ENCODE assay signal across 8 mouse cellular contexts in the genomic region with DNA sequence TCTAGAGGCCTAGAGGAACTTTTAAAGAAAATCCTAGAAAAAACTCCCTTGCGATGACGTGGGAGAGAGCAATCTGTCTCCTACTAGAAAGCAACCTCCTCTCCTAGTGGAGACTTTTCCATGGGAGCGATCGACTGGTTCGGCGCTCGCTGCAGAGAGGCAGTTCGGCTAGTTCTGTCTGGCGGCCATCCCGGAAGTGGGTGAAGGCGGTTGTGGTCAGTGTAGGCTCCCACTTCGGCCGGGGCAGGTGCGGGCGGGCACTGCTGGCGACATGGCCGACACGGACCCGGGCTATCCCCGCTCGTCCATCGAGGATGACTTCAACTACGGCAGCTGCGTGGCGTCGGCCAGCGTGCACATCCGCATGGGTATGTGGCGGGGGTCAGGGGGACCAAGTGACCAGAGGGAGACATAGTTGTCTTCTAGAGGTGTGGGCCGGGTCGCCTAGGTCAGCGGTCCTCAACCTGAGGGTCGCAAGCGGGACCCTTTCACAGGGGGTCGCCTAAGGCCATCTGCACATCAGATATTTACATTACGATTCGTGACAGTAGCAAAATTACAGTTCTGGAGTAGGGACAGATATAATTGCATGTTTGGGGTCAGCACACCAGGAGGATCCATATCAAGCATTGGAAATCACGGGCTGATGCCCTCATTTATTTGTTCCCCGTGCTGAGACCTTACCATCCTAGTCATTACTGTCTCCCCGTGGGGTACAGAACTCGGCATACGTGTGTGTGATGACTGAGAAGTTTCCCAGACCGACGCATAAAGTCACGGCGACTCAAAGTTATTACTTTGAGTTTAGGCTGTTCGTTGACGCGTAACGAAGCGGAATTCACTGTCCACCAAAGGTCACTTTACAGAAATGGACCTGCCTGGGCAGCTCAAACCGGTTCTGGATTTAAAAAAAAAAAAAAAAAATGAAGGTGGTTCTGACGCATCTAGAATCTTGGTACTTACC. TPM values are rescaled to one million over a fixed set of nuclear protein-coding genes. Genes with fewer than 3 reads are reported as not detected.
A peak's percentile ranks its signal among the peaks of the same experiment; 100 is the strongest.
DNase-seq lines count a peak whose midpoint lies in the region; TF ChIP-seq lines count a peak whose summit lies in the region.

No protein-coding gene starts in this region.

- TF ChIP-seq POLR2A in cortical plate, adult 2 months (IDR thresholded peaks at IDR 0.05; ENCODE audit: extremely low read depth, insufficient read depth, low read length) = peak; percentile 41

- H3K4me3 ChIP-seq in cortical plate, adult 2 months (ENCODE audit: insufficient read depth, low read length) = peak overlapping the region; percentile 72
- H3K4me3 ChIP-seq in left cerebral cortex, adult 2 months = peak overlapping the region; percentile 90
- peak overlapping the region; percentile 96 for H3K4me3 ChIP-seq in macrophage (ENCODE audit: inconsistent target)

- 0 out of 2 replicates have a peak overlapping the region, but pooled peaks have one; percentile 1 for H3K27ac ChIP-seq in cortical plate, adult 2 months (ENCODE audit: insufficient read depth, low read length)
- peak overlapping the region; percentile 87 for H3K27ac ChIP-seq in left cerebral cortex, adult 2 months
- H3K27ac ChIP-seq in macrophage = peak overlapping the region; percentile 57

- DNase-seq in ZHBTc4 (ENCODE audit: low read depth, low spot score) = peak; percentile 91
- peak; percentile 70 to 83 for DNase-seq in gastrocnemius, adult 8-10 months (ENCODE audit: low spot score in 2 of 2)
- peak; percentile 47 for DNase-seq in hindlimb bud, embryonic 11.5 days (ENCODE audit: extremely low spot score, low read depth, low spot score)
- DNase-seq in left cerebral cortex, adult 2 months (ENCODE audit: extremely low spot score in 1 of 2, low spot score in 2 of 2) = peak; percentile 84 to 91
- DNase-seq in right cerebral cortex, adult 18-20 months = peak; percentile 91
- peak; percentile 76 for DNase-seq in urinary bladder, adult 2 months (ENCODE audit: low spot score)

- under 1% methylated on average over 52 of the region's 53 CpGs for WGBS in macrophage (ENCODE audit: missing documents)

- intact Hi-C loops in left cerebral cortex, adult 2 months (cut with DNase I) = no loop called here

- H3K79me2 ChIP-seq in macrophage (ENCODE audit: inconsistent target) = peaks cover 53% of the 10 kb centered on the region

- peaks cover 3% of the 10 kb centered on the region; the same call in 1 of the 2 replicates for H3K4me1 ChIP-seq in cortical plate, adult 2 months (ENCODE audit: control insufficient read depth, insufficient read depth, low read length)

- no peak for TF ChIP-seq CTCF in cortical plate, adult 2 months (IDR thresholded peaks at IDR 0.05; ENCODE audit: extremely low read depth, insufficient read depth, low read length)
- TF ChIP-seq CTCF in left cerebral cortex, adult 2 months (IDR thresholded peaks at IDR 0.05) = peak; percentile 51

- H3K36me3 ChIP-seq in macrophage (ENCODE audit: inconsistent target) = no peaks in the 10 kb centered on the region

RNA-seq across cellular contexts. Expression of a gene that starts 6.9 kb away (rescaled TPM):
- 0.74 and 0.90 TPM in 2 replicates for polyA plus RNA-seq in cortical plate, adult 2 months (2012; rRNA removed)
- 1 to 10 TPM; 1.1 to 2.8 (median 1.7) TPM for total RNA-seq in gastrocnemius, adult 8-10 months (2022)
- under 1 TPM; 0.61 to 0.72 TPM for total RNA-seq in left cerebral cortex, adult 2 months (2021)
- total RNA-seq in macrophage (2018; cell fraction: chromatin; rRNA removed) = 100 to 1,000 TPM in 7 of 26 experiments, 10 to 100 TPM in 19; 20.4 to 283 (median 70.2) TPM
- total RNA-seq in macrophage (2018; cell fraction: cytosol; rRNA removed) = 10 to 100 TPM; 17.8 to 86.8 (median 35.4) TPM
- 100 to 1,000 TPM in 4 of 26 experiments, 10 to 100 TPM in 22; 33.5 to 132 (median 59.3) TPM for total RNA-seq in macrophage (2018; cell fraction: nucleus; rRNA removed)
- 12.3 to 31.5 TPM (median 17.1 TPM) in 3 replicates for polyA plus RNA-seq in macrophage (2018)
- polyA plus RNA-seq in urinary bladder, adult 2 months (2012; rRNA removed) = 4.6 and 6.6 TPM in 2 replicates

RNA-seq across cellular contexts. Expression of a gene that starts 7.5 kb away (rescaled TPM):
- 96.7 and 102 TPM in 2 replicates for polyA plus RNA-seq in cortical plate, adult 2 months (2012; rRNA removed)
- 10 to 100 TPM; 71.9 to 82.5 (median 78.6) TPM for total RNA-seq in gastrocnemius, adult 8-10 months (2022)
- total RNA-seq in left cerebral cortex, adult 2 months (2021) = 10 to 100 TPM; 58.7 to 68.8 TPM
- total RNA-seq in macrophage (2018; cell fraction: chromatin; rRNA removed) = 100 to 1,000 TPM in 22 of 26 experiments, 10 to 100 TPM in 4; 86.1 to 297 (median 159) TPM
- 100 to 1,000 TPM in 25 of 26 experiments, 10 to 100 TPM in 1; 100.0 to 212 (median 153) TPM for total RNA-seq in macrophage (2018; cell fraction: cytosol; rRNA removed)
- total RNA-seq in macrophage (2018; cell fraction: nucleus; rRNA removed) = 100 to 1,000 TPM in 24 of 26 experiments, 10 to 100 TPM in 2; 84.6 to 315 (median 163) TPM
- 63.2 to 146 TPM (median 114 TPM) in 3 replicates for polyA plus RNA-seq in macrophage (2018)
- 112 and 135 TPM in 2 replicates for polyA plus RNA-seq in urinary bladder, adult 2 months (2012; rRNA removed)

RNA-seq across cellular contexts. Expression of a gene that starts 18.0 kb away (rescaled TPM):
- polyA plus RNA-seq in cortical plate, adult 2 months (2012; rRNA removed) = 41.3 and 43.6 TPM in 2 replicates
- total RNA-seq in gastrocnemius, adult 8-10 months (2022) = 10 to 100 TPM in 3 of 4 experiments, 1 to 10 TPM in 1; 9.5 to 15.0 (median 12.4) TPM
- 10 to 100 TPM; 21.7 to 24.3 TPM for total RNA-seq in left cerebral cortex, adult 2 months (2021)
- 10 to 100 TPM in 24 of 26 experiments, 1 to 10 TPM in 2; 5.8 to 26.9 (median 19.4) TPM for total RNA-seq in macrophage (2018; cell fraction: chromatin; rRNA removed)
- total RNA-seq in macrophage (2018; cell fraction: cytosol; rRNA removed) = 10 to 100 TPM; 26.4 to 51.3 (median 35.6) TPM
- total RNA-seq in macrophage (2018; cell fraction: nucleus; rRNA removed) = 10 to 100 TPM; 15.0 to 33.8 (median 23.1) TPM
- 34.0 to 57.9 TPM (median 50.2 TPM) in 3 replicates for polyA plus RNA-seq in macrophage (2018)
- 56.9 and 59.8 TPM in 2 replicates for polyA plus RNA-seq in urinary bladder, adult 2 months (2012; rRNA removed)

Comparison
In these comparisons a context has a peak if more than half of its experiments do, and no peak if none do; other contexts are left out.
1. Peak in every context shown above with its lines: DNase-seq, H3K4me3 ChIP-seq and H3K27ac ChIP-seq.
2. H3K27ac ChIP-seq: peak in every context shown above with its lines; median percentile 87 in left cerebral cortex, adult 2 months; 57 in macrophage; 1 in cortical plate, adult 2 months.